Mouse (Mus musculus) erythroblast, embryonic 14.5 days (primary cell): Measurements from ENCODE around the gene Hlcs. TPM values are rescaled to one million over a fixed set of nuclear protein-coding genes. Genes with fewer than 3 reads are reported as not detected.

Experiments
- H3K27me3 ChIP-seq: 2 replicates; pipeline ENCODE4 v1.6.1; 2012; ENCODE audit warnings: inconsistent platforms; ENCODE audit not compliant: control insufficient read depth
- H3K36me3 ChIP-seq: 2 replicates; pipeline ENCODE4 v1.6.1; 2012; ENCODE audit warnings: mild to moderate bottlenecking, inconsistent platforms; ENCODE audit not compliant: control insufficient read depth
- H3K4me1 ChIP-seq: 2 replicates; pipeline ENCODE4 v1.6.1; 2012; ENCODE audit warnings: inconsistent platforms; ENCODE audit not compliant: control insufficient read depth
- H3K4me3 ChIP-seq: replicated peaks from 2 replicates; pipeline ENCODE3; 2012; ENCODE audit warnings: moderate library complexity, mild to moderate bottlenecking, inconsistent platforms
- H3K9me3 ChIP-seq: 2 replicates; pipeline ENCODE4 v1.6.1; 2012; ENCODE audit warnings: low read length, inconsistent platforms, mixed read lengths; ENCODE audit not compliant: control insufficient read depth
- GATA1 ChIP-seq: IDR thresholded peaks from 2 replicates; pipeline ENCODE4 v1.6.1; 2012; ENCODE audit warnings: low read length, inconsistent platforms, mixed read lengths
- TAL1 ChIP-seq: IDR thresholded peaks from 3 replicates; pipeline ENCODE4 v1.6.1; 2012; ENCODE audit warnings: low read length, inconsistent platforms, mixed read lengths
- polyA plus RNA-seq: library from polyadenylated mRNA; stranded (reverse); fragments of >175 nt; gene quantifications from 2 replicates; pipeline ENCODE4 v1.2.3, GENCODE M21; 2012

Gene Hlcs
- polyA plus RNA-seq, 1 experiment: 0.06 TPM

DNA sequence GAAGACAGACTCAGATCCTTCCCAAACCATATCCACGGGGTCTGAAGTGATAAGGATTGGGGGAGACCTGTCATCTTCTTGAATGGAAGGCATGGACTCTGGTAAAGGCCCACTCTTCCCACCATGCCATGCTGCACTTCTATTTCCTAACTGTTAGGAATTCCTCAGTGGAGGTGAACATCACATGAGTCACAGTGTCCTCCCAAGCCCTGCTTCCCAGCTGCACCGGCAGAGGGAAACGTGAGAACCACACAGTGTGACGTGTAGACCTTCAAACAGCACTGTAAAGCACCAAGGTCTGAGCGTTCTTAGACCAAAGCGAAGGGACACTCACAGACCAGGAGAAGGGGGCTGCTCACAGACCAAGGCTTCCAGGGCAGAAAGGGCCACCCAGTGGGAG, 105.2 kb downstream of the Hlcs start:
- H3K27me3 ChIP-seq: no peaks in the 10 kb centered on the region
- H3K4me3 ChIP-seq: no peak overlapping the region
- no peaks in the 10 kb centered on the region for H3K36me3 ChIP-seq
- TF ChIP-seq TAL1 (no peak), GATA1 (no peak)
- H3K9me3 ChIP-seq: no peaks in the 10 kb centered on the region
- no peaks in the 10 kb centered on the region for H3K4me1 ChIP-seq

DNA sequence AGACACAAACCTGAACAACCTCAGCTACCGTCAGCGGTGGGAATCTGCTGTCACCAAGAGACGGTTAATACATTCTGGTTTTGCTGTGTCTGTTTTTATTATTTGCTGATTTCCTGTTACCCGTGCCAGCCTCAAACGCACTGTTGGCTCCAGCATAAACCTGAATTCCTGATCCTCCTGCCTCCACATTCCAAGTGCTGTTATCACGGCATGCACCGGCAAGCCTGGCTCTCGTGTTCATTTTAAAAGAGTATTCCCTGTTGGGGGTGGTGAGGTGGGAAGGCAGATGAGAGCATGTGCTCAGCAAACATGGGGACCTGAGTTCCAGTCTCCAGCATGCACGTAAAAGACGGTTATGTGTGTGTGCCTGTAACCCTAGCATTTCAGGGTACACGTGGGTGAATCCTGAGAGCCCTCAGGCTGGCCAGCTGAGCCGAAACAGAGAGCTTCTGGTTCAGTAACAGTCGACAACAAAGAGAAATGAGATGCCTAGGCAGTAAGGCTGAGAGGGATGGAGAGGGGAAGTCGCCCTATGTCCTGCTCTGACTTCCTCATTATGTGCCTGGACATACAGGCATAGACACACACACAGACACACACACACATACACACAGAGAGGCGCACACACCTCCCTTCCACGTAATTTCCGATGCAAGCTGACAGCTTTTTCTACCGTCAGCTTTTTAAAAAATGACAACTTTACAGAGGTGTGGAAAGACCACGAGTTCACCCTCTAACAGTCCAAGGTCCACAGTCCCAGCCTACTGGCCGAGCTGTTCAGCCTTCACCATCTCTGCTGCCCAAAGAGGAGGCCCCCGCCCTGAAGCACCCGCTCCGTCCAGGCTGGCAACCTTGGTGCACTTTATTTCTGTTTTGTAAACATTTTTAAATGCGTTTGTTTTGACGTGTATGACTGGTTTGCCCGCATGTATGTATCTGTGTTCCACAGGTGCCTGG, 107.6 kb downstream of the Hlcs start:
- no peaks in the 10 kb centered on the region for H3K36me3 ChIP-seq
- no peaks in the 10 kb centered on the region for H3K27me3 ChIP-seq
- no peaks in the 10 kb centered on the region for H3K9me3 ChIP-seq
- TF ChIP-seq GATA1: no peak
- no peak for TF ChIP-seq TAL1
- no peak overlapping the region for H3K4me3 ChIP-seq
- H3K4me1 ChIP-seq: no peaks in the 10 kb centered on the region

DNA sequence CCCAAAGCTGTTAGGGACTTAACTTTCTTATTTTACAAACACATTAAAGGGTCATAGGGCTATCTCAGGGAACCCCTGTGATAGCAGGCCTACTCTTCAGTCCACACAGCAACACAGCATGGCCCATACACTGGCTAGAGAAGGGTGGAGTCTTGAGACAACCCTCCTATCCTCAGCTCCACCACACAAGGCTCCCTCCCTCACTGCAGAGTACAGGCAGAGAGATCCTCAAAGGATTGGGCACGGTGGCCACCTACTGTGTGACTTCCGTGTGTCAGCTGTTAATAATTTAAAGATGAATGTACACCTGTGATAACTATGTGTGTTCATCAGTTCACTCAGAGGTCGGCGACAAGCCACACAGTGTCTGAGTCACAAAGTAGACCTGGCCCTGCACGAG, 112.0 kb downstream of the Hlcs start:
- Histone ChIP-seq H3K36me3 (no peaks in the 10 kb centered on the region), H3K4me1 (no peaks in the 10 kb centered on the region), H3K4me3 (no peak overlapping the region), H3K9me3 (no peaks in the 10 kb centered on the region), H3K27me3 (no peaks in the 10 kb centered on the region)
- no peak for TF ChIP-seq GATA1
- no peak for TF ChIP-seq TAL1

DNA sequence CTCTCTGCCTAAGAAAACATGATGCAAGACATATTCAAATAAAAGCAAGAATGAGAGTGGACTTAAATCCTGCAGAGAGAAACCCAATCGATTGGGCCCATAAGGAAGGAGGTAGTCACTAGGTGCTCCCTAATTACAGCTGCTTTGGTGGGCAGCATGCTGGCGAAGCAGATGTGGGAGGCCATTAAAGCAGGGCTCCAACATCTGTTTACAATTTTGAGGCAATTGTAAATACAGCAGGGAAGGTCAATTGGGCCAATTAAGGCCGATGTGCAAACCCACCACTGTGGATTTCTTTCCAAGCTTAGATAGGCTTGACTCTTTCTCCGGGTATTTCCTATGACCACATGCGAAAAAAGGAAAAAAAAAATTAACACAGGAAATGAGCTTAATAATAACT, 117.5 kb downstream of the Hlcs start:
- H3K9me3 ChIP-seq: no peaks in the 10 kb centered on the region
- H3K27me3 ChIP-seq: no peaks in the 10 kb centered on the region
- H3K4me3 ChIP-seq: no peak overlapping the region
- H3K4me1 ChIP-seq: no peaks in the 10 kb centered on the region
- H3K36me3 ChIP-seq: no peaks in the 10 kb centered on the region
- TF ChIP-seq GATA1: no peak
- TF ChIP-seq TAL1: no peak

DNA sequence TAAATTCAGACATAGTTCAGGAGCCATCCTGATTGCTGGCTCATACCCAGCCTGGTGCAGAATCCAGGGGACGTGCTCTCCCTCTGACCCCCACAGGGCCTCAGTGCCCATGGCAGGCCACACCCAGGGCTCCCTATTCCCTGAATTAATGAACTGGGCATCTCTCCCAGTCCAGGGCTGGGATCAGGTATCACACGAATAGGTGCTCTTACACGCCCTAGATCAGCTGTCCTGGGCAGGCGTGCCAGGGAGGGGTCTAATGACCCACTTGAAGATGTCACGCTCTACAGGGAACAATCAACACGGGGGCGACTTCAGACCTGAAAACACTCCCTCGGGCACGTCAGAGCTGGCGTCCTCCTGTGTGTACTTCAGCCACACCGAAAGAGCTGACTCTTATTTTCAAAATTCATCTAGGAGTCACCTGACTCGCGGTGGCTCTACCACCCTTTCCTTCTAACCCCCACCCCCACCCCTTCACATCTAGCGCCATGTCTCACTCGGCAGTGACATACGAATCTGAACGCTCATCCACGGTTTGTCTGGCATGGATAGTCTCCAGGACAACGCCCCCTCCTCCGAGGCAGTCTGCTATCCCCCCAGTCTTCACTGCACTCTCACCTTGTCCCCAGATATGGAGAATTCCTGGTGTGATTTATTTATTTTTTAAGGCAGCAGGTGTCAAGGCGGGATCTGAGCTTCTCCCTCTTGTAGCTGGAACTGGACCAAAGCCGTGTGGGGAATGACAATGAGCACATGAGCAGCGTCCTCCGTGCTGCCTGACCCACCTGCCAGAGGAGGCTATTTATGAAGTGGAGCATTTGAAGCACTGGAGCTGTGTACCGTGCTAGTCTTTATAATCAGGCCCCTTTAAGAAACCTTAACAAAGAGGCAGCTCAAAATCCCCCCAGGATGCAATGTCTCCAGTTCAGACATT, 121.7 kb downstream of the Hlcs start:
- no peak for TF ChIP-seq GATA1
- no peak for TF ChIP-seq TAL1
- H3K27me3 ChIP-seq: no peaks in the 10 kb centered on the region
- no peaks in the 10 kb centered on the region for H3K4me1 ChIP-seq
- no peaks in the 10 kb centered on the region for H3K9me3 ChIP-seq
- no peak overlapping the region for H3K4me3 ChIP-seq
- H3K36me3 ChIP-seq: no peaks in the 10 kb centered on the region

DNA sequence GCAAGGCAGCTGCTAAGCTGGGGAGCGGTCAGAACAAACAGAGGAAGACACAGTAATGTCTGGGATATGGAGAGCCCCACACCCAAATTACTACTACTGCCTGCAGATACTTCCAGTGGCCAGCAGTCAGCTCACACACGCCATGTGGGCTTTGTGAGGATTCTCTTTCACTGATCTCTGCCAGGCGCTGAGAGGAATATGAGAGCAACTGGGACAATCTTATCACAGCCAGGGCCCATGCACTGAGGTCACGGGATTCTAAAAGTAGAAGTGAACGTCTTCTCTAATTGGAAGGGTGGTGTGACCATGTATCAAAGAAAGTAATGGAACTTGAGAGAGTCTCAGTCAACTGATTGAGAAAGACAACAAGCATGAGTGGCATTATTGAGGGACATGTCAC, 123.1 kb downstream of the Hlcs start:
- no peak overlapping the region for H3K4me3 ChIP-seq
- TF ChIP-seq GATA1: no peak

DNA sequence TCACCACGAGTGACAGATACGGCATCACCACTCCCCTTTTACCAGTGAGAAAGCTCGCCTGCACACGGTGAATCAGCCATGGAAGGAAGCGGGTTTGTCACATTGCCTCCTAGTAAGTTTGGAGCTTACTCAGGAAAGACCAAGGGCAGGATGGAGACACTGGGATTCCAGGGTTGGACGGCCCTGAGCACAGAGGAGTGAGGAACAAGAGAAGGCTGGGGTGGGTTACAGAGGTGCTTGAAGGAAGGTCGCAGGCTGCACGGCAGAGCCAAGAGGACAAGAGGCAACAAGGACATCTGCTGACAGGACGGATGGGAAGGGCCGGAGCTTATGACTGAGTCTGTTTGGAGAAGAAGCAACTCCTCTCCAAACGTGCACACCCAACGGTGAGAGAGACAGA, 126.8 kb downstream of the Hlcs start:
- Histone ChIP-seq H3K4me1 (no peaks in the 10 kb centered on the region), H3K36me3 (no peaks in the 10 kb centered on the region), H3K9me3 (no peaks in the 10 kb centered on the region), H3K27me3 (no peaks in the 10 kb centered on the region), H3K4me3 (no peak overlapping the region)
- TF ChIP-seq TAL1 (no peak), GATA1 (no peak)

More for the DNA sequence above, 123.1 kb downstream of the Hlcs start:
- Histone ChIP-seq H3K36me3 (no peaks in the 10 kb centered on the region), H3K4me1 (no peaks in the 10 kb centered on the region), H3K27me3 (no peaks in the 10 kb centered on the region), H3K9me3 (no peaks in the 10 kb centered on the region)

DNA sequence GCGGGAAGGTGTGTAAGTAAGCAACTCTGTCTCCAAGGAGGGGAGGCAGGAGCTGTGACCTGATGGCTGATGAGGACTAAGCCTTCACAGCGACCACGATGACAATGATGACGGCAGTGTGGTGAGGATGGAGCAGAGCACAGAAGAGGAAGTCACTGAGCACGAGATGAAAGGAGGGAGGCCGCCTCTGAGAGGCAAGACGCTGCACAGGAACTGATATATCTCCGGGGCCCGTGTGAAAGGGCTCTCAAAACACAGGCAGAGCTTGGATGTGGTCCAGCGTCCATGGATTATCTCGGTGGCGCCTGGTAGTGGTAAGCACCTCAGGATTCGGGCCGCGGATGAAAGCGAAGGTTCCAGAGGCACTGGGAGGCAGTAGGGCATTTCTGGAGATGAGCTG, 127.9 kb downstream of the Hlcs start:
- Histone ChIP-seq H3K27me3 (peaks cover 8% of the 10 kb centered on the region), H3K4me3 (no peak overlapping the region), H3K9me3 (no peaks in the 10 kb centered on the region), H3K36me3 (no peaks in the 10 kb centered on the region), H3K4me1 (no peaks in the 10 kb centered on the region)
- TF ChIP-seq GATA1: no peak
- no peak for TF ChIP-seq TAL1
